Mouse (Mus musculus) lung, postnatal 0 days (tissue): ENCODE results near the gene Crisp1. TPM values are rescaled to one million over a fixed set of nuclear protein-coding genes. Genes with fewer than 3 reads are reported as not detected.

Experiments used
- ATAC-seq: fragments of 200-750 bp; cut with Nextera tagmentation; 2 replicates; pipeline ENCODE4 v1.8.0; 2017; ENCODE audit warnings: moderate library complexity
- DNase-seq: peaks from one replicate; pipeline ENCODE4 v3.0.0-alpha.2; 2016; ENCODE audit warnings: low spot score
- H3K27ac ChIP-seq: fragments of 300-500 bp; sonication (generic); 2 replicates; pipeline ENCODE4 v1.5.1; 2014; ENCODE audit warnings: antibody characterized with exemption, mild to moderate bottlenecking, low read length, mixed read lengths
- H3K27me3 ChIP-seq: fragments of 300-500 bp; sonication (generic); replicated peaks from 2 replicates; pipeline ENCODE4 v1.6.1; 2014; ENCODE audit warnings: low read length, mixed read lengths; ENCODE audit not compliant: insufficient read depth
- H3K36me3 ChIP-seq: fragments of 300-500 bp; sonication (generic); 2 replicates; pipeline ENCODE4 v1.6.1; 2014; ENCODE audit warnings: low read length, mixed read lengths; ENCODE audit not compliant: insufficient read depth
- H3K4me1 ChIP-seq: fragments of 300-500 bp; sonication (generic); 2 replicates; pipeline ENCODE4 v1.6.1; 2014; ENCODE audit warnings: antibody characterized with exemption, low read depth, low read length, mixed read lengths; ENCODE audit not compliant: insufficient read depth
- H3K4me2 ChIP-seq: fragments of 300-500 bp; sonication (generic); replicated peaks from 2 replicates; pipeline ENCODE4 v1.6.1; 2014; ENCODE audit warnings: low read depth, mild to moderate bottlenecking, low read length, moderate library complexity, mixed read lengths
- H3K4me3 ChIP-seq: fragments of 300-500 bp; sonication (generic); 2 replicates; pipeline ENCODE4 v1.5.1; 2014; ENCODE audit warnings: low read depth, low read length
- H3K9ac ChIP-seq: fragments of 300-500 bp; sonication (generic); replicated peaks from 2 replicates; pipeline ENCODE4 v1.6.1; 2014; ENCODE audit warnings: low read depth, mild to moderate bottlenecking
- H3K9me3 ChIP-seq: fragments of 300-500 bp; sonication (generic); 2 replicates; pipeline ENCODE4 v1.6.1; 2016; ENCODE audit warnings: low read length, mixed read lengths
- CTCF ChIP-seq: IDR thresholded peaks from 2 replicates; pipeline ENCODE4 v1.5.1; 2016; ENCODE audit warnings: antibody characterized with exemption, mild to moderate bottlenecking
- EP300 ChIP-seq: IDR thresholded peaks from 2 replicates; pipeline ENCODE4 v1.6.1; 2016; ENCODE audit warnings: antibody characterized with exemption, mild to moderate bottlenecking, control low read depth
- WGBS: fragments of 180-500 bp; shearing (Covaris S2); extraction: QIAGEN DNeasy Blood & Tissue Kit; methylation state at CpG from one replicate; pipeline ENCODE4 v1.1.7; 2014; 5-methylcytosine and 5-hydroxymethylcytosine counted together
- polyA plus RNA-seq: library from polyadenylated mRNA; unstranded; fragments of >200 nt; fragmentation: Nextera tagmentation; extraction: Ambion mirVana; gene quantifications from 2 replicates; pipeline ENCODE4 v1.2.1, GENCODE M21; 2015

Crisp1 gene
- not detected in 2 replicates for polyA plus RNA-seq

- DNase-seq (no peak), ATAC-seq (no peak)
- Histone ChIP-seq H3K4me3 (no peak within 1 kb of the TSS), H3K27ac (no peak within 1 kb of the TSS), H3K4me1 (no peaks in the 10 kb centered on the region), H3K36me3 (no peaks in the 10 kb centered on the region), H3K27me3 (no peaks in the 10 kb centered on the region), H3K9ac (no peak within 1 kb of the TSS), H3K4me2 (no peak within 1 kb of the TSS), H3K9me3 (no peaks in the 10 kb centered on the region)
- TF ChIP-seq EP300: no peak
- TF ChIP-seq CTCF: no peak
- WGBS: 63% methylated on average over 2 of the region's 2 CpGs
Observed at GRCm38 (mm10) chr17:40319062-40319461, at the start of gene Crisp1. Gene Crisp1 (minus strand): TSS chr17:40319207.

GRCm38 (mm10) chr17:40342497-40343009 lies 23.5 kb upstream of the Crisp1 start:
- no peak overlapping the region for H3K9ac ChIP-seq
- no peak overlapping the region for H3K27ac ChIP-seq
- H3K4me2 ChIP-seq: no peak overlapping the region
- WGBS: 62% methylated on average over 3 of the region's 3 CpGs
- no peaks in the 10 kb centered on the region for H3K27me3 ChIP-seq
- H3K9me3 ChIP-seq: no peaks in the 10 kb centered on the region
- H3K36me3 ChIP-seq: no peaks in the 10 kb centered on the region
- no peak overlapping the region for H3K4me3 ChIP-seq
- TF ChIP-seq EP300 (no peak), CTCF (no peak)
- no peaks in the 10 kb centered on the region for H3K4me1 ChIP-seq
- DNase-seq (no peak), ATAC-seq (no peak)

GRCm38 (mm10) chr17:40285435-40285834 lies 33.6 kb downstream of the Crisp1 start:
- H3K9me3 ChIP-seq: no peaks in the 10 kb centered on the region
- H3K27me3 ChIP-seq: no peaks in the 10 kb centered on the region
- ATAC-seq (no peak), DNase-seq (no peak)
- H3K4me1 ChIP-seq: no peaks in the 10 kb centered on the region
- H3K9ac ChIP-seq: no peak overlapping the region
- no peak overlapping the region for H3K27ac ChIP-seq
- no peak overlapping the region for H3K4me2 ChIP-seq
- no peaks in the 10 kb centered on the region for H3K36me3 ChIP-seq
- no peak overlapping the region for H3K4me3 ChIP-seq
- TF ChIP-seq CTCF: no peak
- no peak for TF ChIP-seq EP300
- WGBS: 74% methylated on average over 2 of the region's 2 CpGs

- no peaks in the 10 kb centered on the region for H3K27me3 ChIP-seq
- H3K36me3 ChIP-seq: no peaks in the 10 kb centered on the region
- H3K9me3 ChIP-seq: no peaks in the 10 kb centered on the region
- no peak for DNase-seq
- no peaks in the 10 kb centered on the region for H3K4me1 ChIP-seq
- TF ChIP-seq CTCF (no peak), EP300 (no peak)
- H3K9ac ChIP-seq: no peak overlapping the region
- no peak for ATAC-seq
- WGBS: 55% methylated on average over 1 of the region's 1 CpGs
- no peak overlapping the region for H3K4me2 ChIP-seq
- no peak overlapping the region for H3K27ac ChIP-seq
- H3K4me3 ChIP-seq: no peak overlapping the region
Observed at GRCm38 (mm10) chr17:40275519-40275918, 43.5 kb downstream of the Crisp1 start.

GRCm38 (mm10) chr17:40274906-40275470 lies 44.0 kb downstream of the Crisp1 start:
- DNase-seq (no peak), ATAC-seq (no peak)
- Histone ChIP-seq H3K4me3 (no peak overlapping the region), H3K36me3 (no peaks in the 10 kb centered on the region), H3K4me2 (no peak overlapping the region), H3K9me3 (no peaks in the 10 kb centered on the region), H3K9ac (no peak overlapping the region), H3K27me3 (no peaks in the 10 kb centered on the region), H3K4me1 (no peaks in the 10 kb centered on the region), H3K27ac (no peak overlapping the region)
- WGBS: 63% methylated on average over 1 of the region's 1 CpGs
- TF ChIP-seq CTCF (no peak), EP300 (no peak)

GRCm38 (mm10) chr17:40252487-40252886 lies 66.5 kb downstream of the Crisp1 start:
- no peak overlapping the region for H3K27ac ChIP-seq
- ATAC-seq: no peak
- no peaks in the 10 kb centered on the region for H3K27me3 ChIP-seq
- H3K9ac ChIP-seq: no peak overlapping the region
- H3K4me3 ChIP-seq: no peak overlapping the region
- no peaks in the 10 kb centered on the region for H3K9me3 ChIP-seq
- 89% methylated on average over 1 of the region's 1 CpGs for WGBS
- no peaks in the 10 kb centered on the region for H3K36me3 ChIP-seq
- H3K4me1 ChIP-seq: no peaks in the 10 kb centered on the region
- H3K4me2 ChIP-seq: no peak overlapping the region
- no peak for DNase-seq
- TF ChIP-seq CTCF: no peak
- TF ChIP-seq EP300: no peak

Other genes starting within 250 kb of the Crisp1 start
- gene AC192777.2, start 223.8 kb downstream of the Crisp1 start, polyA plus RNA-seq: not detected in 2 replicates
- gene Pgk2, start 110.6 kb downstream of the Crisp1 start, polyA plus RNA-seq: not detected in 2 replicates
- not detected in 2 replicates for gene Crisp3, start 76.9 kb downstream of the Crisp1 start, polyA plus RNA-seq
- not detected in 2 replicates for gene Esp8, start 200.8 kb upstream of the Crisp1 start, polyA plus RNA-seq
- not detected in 2 replicates for gene Esp6, start 242.3 kb upstream of the Crisp1 start, polyA plus RNA-seq